Mouse (Mus musculus) layer of hippocampus, postnatal 36 days (tissue): ENCODE data around the gene Bach1. TPM values are rescaled to one million over a fixed set of nuclear protein-coding genes. Genes with fewer than 3 reads are reported as not detected.
"Not testable (repeated sequence)": the region's sequence is repeated elsewhere in the genome, so short reads cannot be mapped to it uniquely, and the experiment has no call there.

Source experiments
- DNase-seq, 2 experiments: peaks; one replicate each; pipeline ENCODE4 v3.0.0; 2022
- total RNA-seq, 2 experiments: library from RNA; stranded (reverse); gene quantifications; 2 replicates each; pipeline ENCODE4 v1.2.3; 2021

The Bach1 gene
- total RNA-seq, 2 experiments from 2014 or later: 11.7 to 12.7 TPM

DNA sequence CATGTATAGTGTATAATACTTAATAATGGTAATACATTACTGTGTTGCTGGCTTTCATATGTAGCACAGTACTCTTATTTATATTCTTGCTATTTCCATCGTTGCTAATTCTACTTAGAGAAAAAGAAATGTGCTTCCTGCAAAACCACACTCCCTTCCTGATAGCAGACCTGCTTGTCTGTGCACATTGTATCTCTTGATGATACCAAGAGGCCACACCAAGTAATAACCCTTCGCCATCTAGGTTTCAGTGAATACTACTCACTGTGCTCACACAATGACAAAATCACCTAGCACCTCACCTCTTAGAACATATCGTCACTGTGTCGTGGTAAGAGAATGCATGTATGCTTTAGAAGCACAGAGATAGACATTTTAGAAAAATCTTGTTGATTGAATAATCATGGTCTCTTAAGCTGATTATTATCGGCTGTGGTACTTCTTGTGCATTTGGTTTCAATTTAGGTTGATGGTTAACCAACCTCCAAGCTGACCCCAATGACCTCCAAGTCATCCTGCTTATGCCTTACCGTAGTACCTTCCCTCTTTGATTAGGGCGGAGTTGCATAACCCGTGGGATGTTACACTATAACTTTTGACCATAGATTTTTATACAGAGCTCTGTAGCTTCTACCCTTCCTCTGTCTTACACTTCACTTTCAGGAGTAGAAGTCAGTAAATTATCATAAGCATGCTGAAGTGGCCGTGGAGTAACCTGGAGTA lies 17.7 kb upstream of the Bach1 start:
- no peak for DNase-seq

DNA sequence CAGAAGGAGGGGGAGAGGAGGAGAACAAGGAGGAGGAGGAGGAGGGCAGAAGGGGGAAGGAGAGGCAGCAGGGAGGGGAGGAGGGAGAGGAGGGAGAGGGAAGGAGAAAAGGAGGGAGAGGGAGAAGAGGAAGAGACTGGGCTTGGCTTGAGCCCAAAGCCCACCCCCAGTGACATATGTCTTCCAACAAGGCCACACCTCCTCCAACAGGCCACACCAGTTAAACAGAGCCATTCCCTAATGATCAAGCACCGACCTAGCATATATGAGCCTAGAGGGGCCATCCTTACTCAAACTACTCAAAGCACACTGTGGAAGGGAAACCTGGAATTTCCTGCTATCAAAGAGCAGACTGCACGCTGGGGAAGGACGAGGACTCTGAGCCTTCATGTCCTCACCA lies 16.9 kb upstream of the Bach1 start:
- no peak for DNase-seq

DNA sequence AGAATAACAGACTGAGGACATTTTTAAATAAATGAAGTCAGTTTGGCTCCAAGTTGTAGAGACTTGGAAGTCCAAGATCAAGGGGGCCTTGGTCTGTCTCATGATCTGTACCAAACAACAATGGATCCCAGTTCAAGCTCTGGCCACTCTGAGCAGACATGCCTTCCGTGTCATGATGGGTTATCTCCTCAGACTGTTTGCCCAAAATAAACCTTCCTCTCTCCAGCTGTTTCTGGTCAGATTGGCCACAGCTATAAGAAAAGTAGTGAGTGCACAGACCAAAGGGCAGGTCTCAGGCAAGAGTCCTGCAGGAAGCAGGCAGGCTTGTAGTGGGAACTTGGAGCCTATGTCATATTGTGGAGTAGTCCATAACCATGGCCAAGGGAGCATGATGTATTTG lies 12.3 kb upstream of the Bach1 start:
- no peak for DNase-seq

DNA sequence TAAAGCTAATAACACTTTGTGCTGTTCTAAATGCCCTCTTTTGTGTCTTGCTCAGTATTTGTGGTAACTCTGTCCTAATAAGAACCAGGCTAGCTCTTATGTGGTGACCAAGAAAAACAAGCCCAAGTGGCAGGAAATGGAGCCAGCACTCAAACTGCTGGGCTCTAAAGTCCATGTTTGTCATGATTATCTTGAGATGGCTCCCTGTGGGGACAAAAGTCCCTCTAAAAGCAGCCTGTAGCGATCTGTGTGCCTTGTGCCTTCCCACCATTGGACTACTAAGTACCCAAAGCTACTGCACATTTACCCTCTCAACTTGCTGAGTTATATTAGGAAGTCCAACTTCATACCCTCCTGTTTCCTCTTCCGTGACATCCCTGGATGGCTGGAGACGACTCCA lies 11.4 kb upstream of the Bach1 start:
- no peak for DNase-seq

DNA sequence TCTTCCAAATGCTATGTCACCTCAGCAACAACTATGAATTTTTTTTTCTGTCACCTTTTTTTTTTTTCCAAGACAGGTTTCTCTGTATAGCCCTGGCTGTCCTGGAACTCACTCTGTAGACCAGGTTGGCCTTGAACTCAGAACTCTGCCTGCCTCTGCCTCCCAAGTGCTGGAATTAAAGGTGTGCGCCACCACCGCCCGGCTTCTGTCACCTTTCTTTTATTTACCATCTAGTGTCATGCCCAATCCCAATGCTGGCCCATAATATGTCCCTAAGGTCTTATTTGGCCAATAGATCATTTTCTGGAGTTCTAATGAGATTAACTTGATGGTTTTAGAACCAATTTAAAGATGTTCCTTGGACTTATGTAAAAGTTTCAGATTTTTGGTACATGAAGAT lies 10.4 kb upstream of the Bach1 start:
- not testable (repeated sequence) for DNase-seq

DNA sequence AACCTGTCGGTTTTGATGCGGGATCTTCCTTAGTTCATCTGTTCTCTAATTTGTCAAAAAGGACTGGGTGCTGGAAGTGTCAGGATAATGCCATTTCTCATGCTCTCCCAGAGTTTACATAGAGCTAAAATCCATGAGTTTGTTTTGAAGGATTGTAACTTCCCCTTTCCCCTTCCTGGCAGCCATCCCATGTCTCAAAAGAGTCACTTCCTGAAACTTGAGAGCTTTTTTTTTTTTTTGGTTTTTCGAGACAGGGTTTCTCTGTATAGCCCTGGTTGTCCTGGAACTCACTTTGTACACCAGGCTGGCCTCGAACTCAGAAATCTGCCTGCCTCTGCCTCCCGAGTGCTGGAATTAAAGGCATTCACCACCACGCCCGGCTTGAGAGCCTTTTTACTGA lies 9.9 kb upstream of the Bach1 start:
- DNase-seq: not testable (repeated sequence)

DNA sequence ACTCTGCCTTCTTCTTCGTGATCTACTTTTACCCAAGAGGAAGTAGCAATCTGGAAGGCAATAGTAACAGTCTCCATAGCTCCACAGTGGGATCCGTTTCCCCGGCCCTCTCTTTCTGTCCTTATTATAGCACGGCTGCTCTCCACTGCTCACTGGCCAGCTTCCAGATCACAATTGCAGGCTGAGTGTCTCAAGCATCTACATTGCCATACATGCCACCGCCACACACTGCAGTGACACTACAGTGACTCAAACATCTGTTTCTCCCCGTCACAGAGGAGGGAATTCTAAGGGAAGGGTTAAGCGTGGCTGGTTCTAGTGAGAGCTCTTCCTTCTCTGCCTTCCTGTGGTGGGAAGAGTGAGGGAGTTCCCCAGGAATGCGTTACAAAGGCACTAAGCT lies 9.5 kb upstream of the Bach1 start:
- no peak for DNase-seq

DNA sequence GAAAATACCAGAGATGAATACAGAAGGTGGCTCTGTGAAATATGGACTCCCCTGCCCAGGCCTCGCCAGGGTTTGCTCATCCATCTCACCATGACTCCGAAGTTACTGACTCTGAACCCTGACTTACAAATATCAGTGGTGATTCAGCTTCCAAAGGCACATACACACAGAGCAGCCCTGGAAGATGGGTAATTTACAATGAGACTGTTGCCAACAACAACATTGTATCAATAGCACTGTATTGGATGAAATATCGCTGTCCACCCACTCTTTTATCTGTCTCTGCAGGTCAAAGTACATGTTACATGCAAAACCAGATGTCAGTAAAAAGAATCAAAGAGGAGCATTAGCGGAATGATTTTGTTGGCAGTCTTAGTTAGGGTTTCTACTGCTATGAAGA lies 8.2 kb upstream of the Bach1 start:
- no peak for DNase-seq

DNA sequence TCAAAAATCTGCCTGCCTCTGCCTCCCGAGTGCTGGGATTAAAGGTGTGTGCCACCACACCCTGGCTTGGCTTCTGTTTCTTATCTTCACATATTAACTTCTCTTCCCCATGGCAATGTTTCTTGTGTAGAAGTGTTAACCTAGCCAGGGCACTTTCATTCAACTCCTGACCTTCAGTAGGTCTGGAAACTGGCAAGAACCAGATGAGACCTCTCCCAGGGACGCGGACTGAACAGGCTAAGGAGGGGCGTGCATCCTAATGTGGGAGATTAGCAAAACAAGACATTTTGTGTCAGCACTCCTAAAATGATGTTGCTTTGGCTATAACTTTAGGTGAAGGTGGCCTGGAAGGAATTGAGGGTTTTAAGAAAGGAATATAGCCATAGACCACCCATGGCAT lies 7.6 kb upstream of the Bach1 start:
- DNase-seq: no peak

DNA sequence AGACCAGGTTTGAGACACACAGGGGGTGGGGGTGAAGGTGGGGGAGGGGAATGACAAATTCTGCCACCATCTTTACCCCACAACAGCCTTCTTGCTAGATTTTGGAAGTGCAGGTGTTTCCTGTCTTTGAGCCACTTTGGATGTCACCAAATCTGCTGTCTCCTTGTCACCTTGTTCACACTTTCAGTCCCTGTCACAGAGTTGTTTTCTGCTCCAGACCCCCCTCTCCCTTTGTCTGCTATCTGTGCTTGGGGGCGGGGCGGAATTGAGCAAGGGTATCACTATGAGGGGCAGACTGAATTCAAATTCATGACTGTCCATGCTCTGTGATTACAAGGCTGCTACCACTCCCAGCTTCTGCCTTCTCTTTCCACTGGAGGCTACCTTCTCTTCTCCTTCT lies 6.2 kb upstream of the Bach1 start:
- no peak for DNase-seq

DNA sequence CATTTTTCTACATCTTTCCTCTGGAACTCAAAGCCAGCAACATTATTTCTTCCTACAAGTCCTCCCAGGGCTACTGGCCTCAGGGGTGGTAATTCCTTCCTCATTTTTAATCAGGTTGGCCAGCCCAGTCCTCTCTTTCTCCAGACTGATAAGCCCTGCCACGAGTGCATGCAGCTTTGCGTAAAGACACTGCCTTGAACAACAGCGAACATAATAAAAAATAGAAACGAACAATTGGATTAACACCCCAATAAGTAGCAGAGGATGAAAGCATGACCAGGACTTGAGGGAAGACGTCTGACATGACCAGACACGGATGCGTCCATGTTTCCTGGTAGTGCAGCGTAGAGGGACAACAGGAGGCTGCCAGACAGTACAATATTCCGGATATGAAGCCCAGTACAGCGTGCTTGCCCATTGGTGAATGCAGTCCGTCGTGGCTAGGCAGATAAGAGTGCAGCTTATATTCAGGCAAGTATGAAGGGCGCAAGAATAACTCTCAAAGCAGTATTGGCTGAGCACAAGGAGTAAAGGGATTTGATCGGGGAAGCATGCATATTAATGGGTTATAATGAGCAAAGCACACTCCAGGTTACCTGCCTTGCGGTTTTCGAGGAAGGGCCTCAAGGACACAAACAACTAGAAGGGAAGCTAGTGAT lies 909 bp upstream of the Bach1 start:
- DNase-seq: no peak

DNA sequence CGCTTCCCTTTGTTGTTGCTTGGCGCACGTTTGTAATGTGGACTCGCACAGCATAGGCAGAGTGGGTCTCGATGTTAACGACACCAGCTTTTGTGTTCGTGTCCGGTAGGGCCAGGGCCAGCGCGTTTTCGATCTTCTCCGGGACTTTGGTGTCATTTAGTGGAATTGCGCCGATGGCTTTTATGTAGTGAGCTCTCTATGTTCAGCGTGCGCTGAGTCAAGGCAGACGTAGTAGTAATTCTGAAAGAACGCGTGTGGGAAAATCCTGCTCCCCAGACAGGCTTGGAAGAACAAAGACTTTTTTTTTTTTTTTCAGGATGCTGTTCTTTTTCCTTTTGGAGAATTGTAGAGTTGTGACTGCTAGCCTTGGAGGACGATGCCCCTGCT lies 554 bp downstream of the Bach1 start:
- DNase-seq: peak in 1 of 2 experiments; percentile 61

DNA sequence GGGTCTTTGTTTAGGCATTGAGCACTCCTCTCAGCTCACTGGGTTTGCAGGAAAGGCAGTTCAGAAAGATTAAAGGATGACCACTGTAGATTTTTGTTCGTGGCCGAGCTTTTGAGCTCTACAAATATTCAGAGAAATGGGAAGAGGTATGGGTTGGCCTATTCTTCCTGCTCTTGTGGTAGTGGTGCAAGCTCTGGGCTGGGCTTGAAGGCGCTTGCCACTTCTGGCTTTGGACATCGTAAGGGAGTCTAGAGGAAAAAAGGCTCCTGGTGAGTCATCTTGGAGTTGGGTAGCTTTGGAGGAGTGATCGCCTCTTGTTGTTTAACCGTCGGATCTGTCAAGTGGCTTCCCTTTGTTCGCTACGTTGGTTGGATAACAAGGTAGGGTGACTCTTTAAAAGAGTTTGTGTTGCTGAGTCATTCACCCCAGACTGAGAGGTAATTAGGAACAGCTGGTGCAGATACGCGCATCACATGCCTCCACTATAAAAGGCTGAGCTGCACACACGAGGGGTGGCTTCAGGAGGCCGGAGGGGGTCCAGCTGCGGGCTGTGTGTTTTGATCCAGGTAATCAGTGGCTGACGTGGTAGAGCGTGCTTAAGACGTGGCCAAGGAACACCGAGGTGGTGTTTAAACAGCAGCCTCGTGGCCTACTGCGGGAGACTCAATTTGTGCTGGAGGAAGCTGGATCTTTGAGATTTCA lies 1.1 kb downstream of the Bach1 start:
- no peak for DNase-seq

DNA sequence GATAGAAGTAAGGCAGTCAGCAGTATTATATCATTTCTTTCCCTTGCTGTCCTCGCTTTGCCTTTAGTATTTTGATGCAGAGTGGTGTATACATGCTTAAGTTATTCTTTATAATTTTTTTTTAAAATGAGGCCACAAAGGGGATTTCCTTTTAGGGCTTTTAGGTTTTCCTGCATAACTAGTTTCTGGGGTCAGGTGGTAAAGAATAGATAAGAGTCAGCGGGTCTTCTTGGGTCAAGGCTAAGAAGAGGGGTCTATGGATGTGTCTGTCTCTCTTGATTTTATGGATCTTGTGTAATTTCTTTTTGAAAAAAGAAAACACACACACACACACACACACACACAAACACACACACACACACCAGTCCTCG lies 1.6 kb downstream of the Bach1 start:
- no peak for DNase-seq

DNA sequence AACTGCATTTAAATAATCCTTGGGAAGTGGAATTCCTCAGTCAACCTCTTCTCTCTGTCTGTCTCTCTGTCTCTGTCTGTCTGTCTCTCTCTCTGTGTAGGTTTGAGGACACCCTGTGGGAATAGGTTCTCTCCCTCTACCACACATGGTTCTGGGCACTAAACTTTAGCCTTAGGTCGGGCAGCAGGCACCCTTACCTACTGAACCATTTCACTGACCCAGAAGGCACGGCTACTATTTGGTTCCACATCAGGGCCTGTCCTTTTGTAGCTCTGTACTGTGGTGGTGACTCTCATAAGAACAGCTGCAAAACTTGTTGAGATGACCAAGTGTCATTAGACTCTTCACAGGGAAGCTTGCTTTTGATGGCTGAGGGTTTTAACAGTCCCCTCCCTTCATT lies 3.1 kb downstream of the Bach1 start:
- DNase-seq: no peak

DNA sequence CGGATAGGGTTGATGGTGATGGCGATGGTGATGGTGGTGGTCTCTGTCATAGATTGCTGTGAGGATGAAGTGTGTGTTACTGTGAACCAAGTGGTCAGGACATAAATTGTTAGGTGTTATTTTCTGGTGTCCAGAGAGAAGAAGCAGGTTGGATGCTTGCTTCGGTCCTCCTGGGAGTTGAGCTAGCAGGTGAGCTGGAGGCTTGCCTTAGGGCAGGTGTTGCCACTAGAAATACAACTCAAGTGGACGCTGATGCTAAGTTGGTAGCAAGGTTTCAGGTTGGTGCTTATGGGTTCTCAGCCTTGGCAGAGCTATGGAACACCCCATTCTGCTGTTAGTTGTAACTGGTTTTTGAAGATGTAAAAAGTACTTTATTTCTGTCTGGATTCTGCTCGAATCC lies 4.1 kb downstream of the Bach1 start:
- no peak for DNase-seq

DNA sequence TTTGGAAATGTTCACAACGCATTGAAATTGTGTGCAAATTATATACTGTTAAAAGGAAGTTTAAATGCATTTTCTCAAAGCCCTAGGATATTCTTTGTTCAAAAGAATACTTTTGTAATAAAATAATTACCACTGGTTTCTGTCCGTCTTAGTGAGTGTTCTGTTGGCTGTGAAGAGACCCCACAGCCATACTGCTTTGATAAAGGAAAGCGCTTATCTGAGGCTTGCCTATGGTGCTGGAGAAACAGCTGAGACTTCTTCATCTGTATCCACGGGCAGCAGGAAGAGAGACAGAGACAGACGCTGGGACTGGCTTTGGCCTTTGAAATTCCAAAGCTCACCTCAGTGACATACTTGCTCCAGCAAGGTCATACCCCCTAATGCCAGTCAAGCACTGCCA lies 5.5 kb downstream of the Bach1 start:
- no peak for DNase-seq

DNA sequence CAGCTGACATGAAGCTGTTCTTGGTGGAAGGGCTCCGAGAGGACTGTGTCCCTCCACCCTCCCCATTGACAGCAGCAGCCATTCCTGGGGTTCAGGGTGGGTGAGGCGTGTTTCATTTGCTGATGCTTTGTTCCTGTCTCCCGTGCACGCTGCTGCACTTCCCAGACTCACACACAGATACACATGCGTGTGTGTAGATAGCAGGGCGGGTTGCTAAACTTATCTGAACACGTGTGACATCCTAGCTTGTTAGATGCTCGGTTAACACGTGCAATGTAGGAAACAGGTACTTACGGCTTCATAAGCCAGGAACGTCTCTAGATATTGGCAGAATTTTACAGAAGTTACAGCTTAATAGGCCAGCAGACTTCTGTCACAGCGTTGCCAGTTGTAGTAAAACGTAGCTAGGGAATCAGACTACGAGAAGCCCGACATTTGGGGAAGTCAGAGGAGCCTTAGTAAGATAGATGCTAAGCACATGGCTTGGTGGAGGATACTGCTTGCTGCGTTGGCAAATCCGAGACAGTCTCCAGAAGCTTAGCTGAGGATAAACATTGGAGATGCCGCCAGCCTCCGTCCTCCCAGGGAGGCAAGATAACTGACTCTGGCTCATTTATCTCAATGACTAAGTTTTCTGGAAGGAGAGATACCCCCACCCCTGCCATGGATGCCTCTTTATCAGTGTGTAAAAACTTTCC lies 7.3 kb downstream of the Bach1 start:
- DNase-seq: no peak

DNA sequence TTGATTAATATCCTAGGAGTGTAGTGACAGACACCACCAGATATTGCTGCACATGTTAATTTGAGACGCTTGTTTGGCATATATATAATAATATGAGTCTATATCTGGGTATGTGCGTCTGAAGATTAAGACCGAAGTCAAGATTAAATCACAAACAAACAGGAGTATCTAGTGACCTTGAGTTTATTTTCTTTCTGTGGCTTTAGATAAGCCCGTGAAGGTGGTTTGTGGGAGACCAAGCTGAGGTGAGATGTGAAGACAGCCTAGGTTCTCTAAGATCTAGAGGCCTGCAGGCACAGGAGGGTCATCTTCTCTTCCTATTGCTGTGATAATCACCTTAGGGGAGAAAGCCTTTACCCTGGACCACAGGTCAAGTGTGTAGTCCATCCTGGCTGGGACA lies 8.6 kb downstream of the Bach1 start:
- DNase-seq: no peak

DNA sequence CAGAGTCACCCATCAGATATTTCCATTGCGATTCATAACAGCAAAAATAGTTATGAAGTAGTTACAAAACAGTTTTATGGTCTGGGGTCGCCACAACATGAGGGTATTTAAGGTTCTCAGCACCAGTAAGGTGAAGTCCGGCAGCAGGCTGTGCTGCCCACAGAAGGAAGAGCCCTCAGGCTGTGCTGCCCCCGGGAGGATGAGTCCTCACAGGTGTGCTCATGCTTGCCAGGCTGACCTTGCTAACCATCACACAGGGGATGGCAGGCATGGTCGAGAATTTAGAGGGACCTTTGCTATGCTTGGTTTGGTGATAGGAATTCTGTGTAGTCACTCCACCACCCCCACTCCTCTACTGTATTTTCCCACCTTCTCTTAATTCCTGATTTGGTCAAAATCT lies 9.8 kb downstream of the Bach1 start:
- no peak for DNase-seq

DNA sequence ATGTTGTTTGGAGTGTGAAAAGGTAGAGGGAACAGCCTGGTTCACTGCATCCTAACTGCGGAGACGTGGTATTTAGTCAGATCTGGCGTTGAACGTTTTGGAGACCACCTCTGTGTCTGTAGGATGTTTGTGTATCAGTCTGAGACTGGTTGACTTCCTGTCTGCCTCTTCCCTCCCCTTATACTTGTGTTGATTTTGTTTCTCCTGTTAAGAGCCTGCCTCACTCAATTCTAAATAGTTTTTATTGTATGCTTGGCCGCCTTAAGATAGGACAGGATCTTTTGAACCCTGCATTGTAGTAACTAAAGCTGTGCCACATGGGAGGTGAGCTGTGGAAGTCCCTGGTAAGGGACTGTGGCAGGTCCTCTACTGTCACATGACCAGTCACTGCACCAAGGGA lies 10.4 kb downstream of the Bach1 start:
- DNase-seq: no peak

DNA sequence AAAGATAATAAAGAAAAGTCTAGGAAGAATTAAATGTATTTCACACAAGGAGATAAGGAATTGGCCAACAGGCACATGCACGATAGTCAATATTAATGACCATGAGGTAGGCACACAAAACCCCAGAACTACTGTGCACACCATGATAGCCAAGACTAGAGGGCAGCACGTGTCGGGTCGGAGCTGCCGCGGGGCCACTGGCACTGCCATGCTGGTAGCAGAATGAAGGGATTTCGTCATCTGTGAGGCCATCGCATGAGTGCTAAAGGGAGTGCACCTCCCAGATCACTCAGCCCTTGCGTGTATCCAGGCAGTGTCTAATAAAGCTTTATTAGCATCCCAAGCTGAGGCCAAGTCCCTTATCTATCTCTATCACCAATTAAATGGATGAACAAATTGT lies 11.2 kb downstream of the Bach1 start:
- DNase-seq: no peak

DNA sequence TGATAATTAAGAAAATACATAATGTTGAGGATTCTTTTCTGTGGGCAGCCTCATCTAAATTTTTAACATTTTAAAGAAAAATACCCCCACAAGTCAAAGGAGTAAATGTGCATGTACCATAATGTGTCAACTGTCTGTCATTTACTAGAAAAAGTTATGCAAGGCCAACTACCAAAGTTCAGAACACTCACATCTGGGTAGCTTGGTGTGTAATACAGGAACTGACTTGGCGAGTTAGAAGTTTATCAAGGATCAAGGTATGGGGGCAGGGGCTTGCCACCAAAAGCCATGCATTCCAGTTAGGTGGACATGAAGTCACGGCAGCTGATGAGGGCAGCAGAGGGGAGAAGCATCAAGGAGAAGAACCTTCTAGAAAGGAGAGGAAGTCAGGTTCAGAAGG lies 13.2 kb downstream of the Bach1 start:
- no peak for DNase-seq
